Mouse (Mus musculus) liver, adult 2 months (tissue): ENCODE data around the gene Gmip. TPM values are rescaled to one million over a fixed set of nuclear protein-coding genes. Genes with fewer than 3 reads are reported as not detected.

ENCODE experiments used
- DNase-seq: peaks from one replicate; pipeline ENCODE4 v3.0.0-alpha.2; 2011; ENCODE audit warnings: low read depth, low spot score; ENCODE audit errors: extremely low read depth
- H3K27ac ChIP-seq: fragments of 200-500 bp; replicated peaks from 2 replicates; pipeline ENCODE4 v1.5.1; 2012; ENCODE audit warnings: low read depth, mild to moderate bottlenecking, control low read depth, inconsistent platforms, low read length; ENCODE audit not compliant: insufficient read depth
- H3K27me3 ChIP-seq: fragments of 200-500 bp; 2 replicates; pipeline ENCODE4 v1.6.1; 2012; ENCODE audit warnings: mild to moderate bottlenecking, moderate library complexity, low read length, inconsistent platforms; ENCODE audit not compliant: control insufficient read depth, insufficient read depth
- H3K36me3 ChIP-seq: fragments of 200-500 bp; 2 replicates; pipeline ENCODE4 v1.6.1; 2012; ENCODE audit warnings: low read length, inconsistent platforms; ENCODE audit not compliant: control insufficient read depth, insufficient read depth
- H3K4me1 ChIP-seq: fragments of 200-500 bp; 2 replicates; pipeline ENCODE4 v1.6.1; 2011; ENCODE audit warnings: low read length; ENCODE audit not compliant: control insufficient read depth, insufficient read depth
- H3K4me3 ChIP-seq: fragments of 200-500 bp; 2 replicates; pipeline ENCODE4 v1.5.1; 2011; ENCODE audit warnings: low read depth, mild to moderate bottlenecking, control low read depth, low read length, moderate library complexity; ENCODE audit not compliant: insufficient read depth
- H3K79me2 ChIP-seq: fragments of 200-500 bp; 2 replicates; pipeline ENCODE4 v1.6.1; 2012; ENCODE audit warnings: inconsistent platforms, mild to moderate bottlenecking, low read length, moderate library complexity; ENCODE audit not compliant: control insufficient read depth, insufficient read depth
- H3K9ac ChIP-seq: fragments of 200-500 bp; 2 replicates; pipeline ENCODE4 v1.6.1; 2012; ENCODE audit warnings: low read depth, mild to moderate bottlenecking, control low read depth, inconsistent platforms, low read length
- CTCF ChIP-seq: fragments of 200-500 bp; IDR thresholded peaks from 2 replicates; pipeline ENCODE4 v1.5.1; 2011; ENCODE audit warnings: low read depth, low read length, control low read depth
- POLR2A ChIP-seq: fragments of 200-500 bp; IDR thresholded peaks from 2 replicates; pipeline ENCODE4 v1.6.1; 2011; ENCODE audit warnings: low read length, control low read depth; ENCODE audit not compliant: insufficient read depth; ENCODE audit errors: extremely low read depth
- WGBS: fragments of 180-500 bp; shearing (Covaris S2); methylation state at CpG from one replicate; pipeline ENCODE4 v1.1.7; 2018; 5-methylcytosine and 5-hydroxymethylcytosine counted together
- polyA plus RNA-seq: library from polyadenylated mRNA; depleted of rRNA; stranded (reverse); fragments of >200 nt; gene quantifications from 2 replicates; pipeline ENCODE4 v1.2.3, GENCODE M21; 2012
- total RNA-seq: library from RNA; depleted of rRNA; stranded (reverse); fragments of >200 nt; gene quantifications from 2 replicates; pipeline ENCODE4 v1.2.3, GENCODE M21; 2014

Gene Gmip
- total and polyA plus RNA-seq, 2 experiments = 2.2 to 12.6 TPM

GRCm38 (mm10) chr8:69799261-69799660 lies 9.2 kb upstream of the Gmip start:
- H3K4me1 ChIP-seq = no peaks in the 10 kb centered on the region
- DNase-seq = no peak
- no peak overlapping the region for H3K4me3 ChIP-seq
- no peak for TF ChIP-seq POLR2A
- no peak for TF ChIP-seq CTCF
- no peak overlapping the region for H3K9ac ChIP-seq
- H3K36me3 ChIP-seq = peaks cover 56% of the 10 kb centered on the region
- no peak overlapping the region for H3K27ac ChIP-seq
- WGBS = 94% methylated on average over 8 of the region's 8 CpGs
- H3K79me2 ChIP-seq = no peaks in the 10 kb centered on the region
- no peaks in the 10 kb centered on the region for H3K27me3 ChIP-seq

- DNase-seq = no peak
- Histone ChIP-seq H3K9ac (no peak overlapping the region), H3K79me2 (no peaks in the 10 kb centered on the region), H3K4me1 (no peaks in the 10 kb centered on the region), H3K36me3 (peaks cover 51% of the 10 kb centered on the region), H3K27me3 (no peaks in the 10 kb centered on the region), H3K27ac (no peak overlapping the region), H3K4me3 (no peak overlapping the region)
- WGBS = 91% methylated on average over 5 of the region's 5 CpGs
- TF ChIP-seq POLR2A (no peak), CTCF (no peak)
These were observed 8.5 kb upstream of the Gmip start for GRCm38 (mm10) chr8:69799946-69800345.

- WGBS = over 99% methylated on average over 4 of the region's 4 CpGs
- Histone ChIP-seq H3K9ac (no peak overlapping the region), H3K79me2 (no peaks in the 10 kb centered on the region), H3K27me3 (no peaks in the 10 kb centered on the region), H3K27ac (no peak overlapping the region), H3K36me3 (peaks cover 52% of the 10 kb centered on the region), H3K4me3 (no peak overlapping the region), H3K4me1 (no peaks in the 10 kb centered on the region)
- no peak for DNase-seq
- TF ChIP-seq CTCF = no peak
- TF ChIP-seq POLR2A = no peak
These were observed 6.7 kb upstream of the Gmip start for GRCm38 (mm10) chr8:69801796-69802195.

- TF ChIP-seq CTCF = no peak
- no peak for TF ChIP-seq POLR2A
- Histone ChIP-seq H3K36me3 (peaks cover 52% of the 10 kb centered on the region), H3K4me3 (no peak overlapping the region), H3K27me3 (no peaks in the 10 kb centered on the region), H3K79me2 (no peaks in the 10 kb centered on the region), H3K27ac (no peak overlapping the region), H3K9ac (no peak overlapping the region), H3K4me1 (no peaks in the 10 kb centered on the region)
- DNase-seq = no peak
These were observed 6.3 kb upstream of the Gmip start for GRCm38 (mm10) chr8:69802216-69802615.

- Histone ChIP-seq H3K4me1 (no peaks in the 10 kb centered on the region), H3K27ac (no peak overlapping the region), H3K27me3 (no peaks in the 10 kb centered on the region), H3K9ac (no peak overlapping the region), H3K79me2 (no peaks in the 10 kb centered on the region), H3K4me3 (no peak overlapping the region), H3K36me3 (peaks cover 45% of the 10 kb centered on the region)
- WGBS = 92% methylated on average over 7 of the region's 7 CpGs
- DNase-seq = no peak
- TF ChIP-seq CTCF (no peak), POLR2A (no peak)
These were observed 5.1 kb upstream of the Gmip start for GRCm38 (mm10) chr8:69803366-69803765.

- Histone ChIP-seq H3K27ac (no peak overlapping the region), H3K27me3 (no peaks in the 10 kb centered on the region), H3K4me1 (0 out of 2 replicates have a peak, but pooled peaks cover 3% of the 10 kb centered on the region), H3K79me2 (no peaks in the 10 kb centered on the region), H3K36me3 (peaks cover 37% of the 10 kb centered on the region), H3K9ac (no peak overlapping the region), H3K4me3 (no peak overlapping the region)
- WGBS = 93% methylated on average over 6 of the region's 6 CpGs
- DNase-seq = no peak
- no peak for TF ChIP-seq POLR2A
- no peak for TF ChIP-seq CTCF
These were observed 3.9 kb upstream of the Gmip start for GRCm38 (mm10) chr8:69804537-69804936.
